Comparison of ENCODE assay signal across 8 mouse cellular contexts in the genomic region with DNA sequence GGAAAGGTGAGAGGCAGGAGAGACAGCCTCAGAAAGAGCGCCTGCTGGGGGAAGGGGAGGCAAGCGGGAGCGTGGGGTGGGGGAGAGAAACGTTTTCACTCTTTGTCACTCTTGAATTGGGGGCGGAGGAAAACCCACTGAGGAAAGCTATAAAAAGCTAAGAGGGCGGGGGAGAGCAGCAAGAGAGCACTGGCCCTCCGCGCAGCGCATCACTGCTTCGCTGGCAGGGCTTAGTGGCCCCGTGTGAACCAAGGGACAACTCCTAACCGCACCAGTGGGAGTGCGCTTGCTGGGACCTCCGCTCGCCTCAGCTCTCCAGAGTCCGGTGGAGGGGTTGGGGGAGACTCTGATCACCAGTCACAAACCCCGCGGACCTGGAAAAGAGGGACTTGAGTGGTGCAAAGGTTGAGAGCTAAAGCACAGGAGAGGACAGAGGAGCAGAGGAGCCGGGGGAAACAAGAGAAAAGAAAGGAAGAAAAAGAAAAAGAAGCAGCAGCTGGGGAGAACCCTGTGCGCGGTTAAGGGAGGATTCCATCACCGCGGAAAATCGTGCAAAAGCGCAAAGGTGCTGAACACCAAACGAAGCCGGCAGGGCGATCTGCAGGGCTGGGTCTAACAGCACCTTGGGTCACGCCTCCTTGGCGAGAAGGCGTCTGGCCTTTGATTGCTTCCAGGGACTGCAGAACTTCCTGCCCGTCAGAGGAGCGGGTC. TPM values are rescaled to one million over a fixed set of nuclear protein-coding genes. Genes with fewer than 3 reads are reported as not detected.
DNase-seq lines count a peak whose midpoint lies in the region; ATAC-seq lines count a peak whose summit lies in the region.

TSS of gene Dkk2 (plus strand) at position 181 of the 711 bp plus-strand sequence.

- no peaks in the 10 kb centered on the region for H3K9me3 ChIP-seq in forebrain, embryonic 16.5 days (ENCODE audit: control insufficient read depth, low read length)

- peaks cover 10% of the 10 kb centered on the region for H3K27me3 ChIP-seq in forebrain, embryonic 16.5 days (replicated peaks; ENCODE audit: control insufficient read depth, insufficient read depth, low read length)

- peaks cover 25% of the 10 kb centered on the region for H3K4me1 ChIP-seq in forebrain, embryonic 16.5 days (replicated peaks; ENCODE audit: control insufficient read depth, insufficient read depth, low read length)

- peak; percentile 45 for ATAC-seq in forebrain, embryonic 16.5 days
- peak; percentile 37; the same call in 1 of the 2 replicates for ATAC-seq in megakaryocyte progenitor cell, adult 5-6 weeks (replicated peaks; ENCODE audit: poor library complexity)

- peak; percentile 9 for DNase-seq in adrenal gland, postnatal 14 days
- no peak for DNase-seq in adrenal gland, adult 8-10 months
- DNase-seq in Muller cell, postnatal 12 days (ENCODE audit: inconsistent ontology term): peak; percentile 40
- peak; percentile 56 for DNase-seq in kidney, adult 9 months
- no peak for DNase-seq in ovary, adult 18-20 months (ENCODE audit: low spot score)
- no peak for DNase-seq in cerebellum, adult 11-12 months

- no peak within 1 kb of the TSS for H3K27ac ChIP-seq in forebrain, embryonic 16.5 days (ENCODE audit: low read length)

- H3K9ac ChIP-seq in forebrain, embryonic 16.5 days (replicated peaks; ENCODE audit: low read depth, low read length): peak within 1 kb of the TSS; percentile 33; the same call in 1 of the 2 replicates

- under 1% methylated on average over 33 of the region's 33 CpGs for WGBS in forebrain, embryonic 16.5 days

- peak within 1 kb of the TSS; percentile 46 for H3K4me3 ChIP-seq in forebrain, embryonic 16.5 days (replicated peaks; ENCODE audit: low read length)

- H3K36me3 ChIP-seq in forebrain, embryonic 16.5 days (ENCODE audit: control insufficient read depth, insufficient read depth): no peaks in the 10 kb centered on the region

- peak within 1 kb of the TSS; percentile 81 for H3K4me2 ChIP-seq in forebrain, embryonic 16.5 days (ENCODE audit: low read length)

RNA-seq across cellular contexts. Expression of gene Dkk2, which starts in this region (rescaled TPM):
- 3.5 and 4.7 TPM in 2 replicates for total RNA-seq in adrenal gland, postnatal 14 days (2021)
- total RNA-seq in adrenal gland, adult 8-10 months (2022): 1 to 10 TPM; 2.5 to 5.9 (median 4.1) TPM
- 1.5 and 1.8 TPM in 2 replicates for polyA plus RNA-seq in forebrain, embryonic 16.5 days (2015; fragmentation: Nextera tagmentation; extraction: Ambion mirVana)
- total RNA-seq in megakaryocyte progenitor cell, adult 5-6 weeks (2015): not detected in 2 replicates
- total RNA-seq in megakaryocyte progenitor cell, adult 5-6 weeks (2017): not detected in 2 replicates

Comparison
In these comparisons a context has a peak if more than half of its experiments do, and no peak if none do; other contexts are left out.
1. DNase-seq: peak in adrenal gland, postnatal 14 days (single experiment), Muller cell, postnatal 12 days (single experiment) and kidney, adult 9 months (single experiment); none in adrenal gland, adult 8-10 months (single experiment), ovary, adult 18-20 months (single experiment) and cerebellum, adult 11-12 months (single experiment).
2. Peak in ATAC-seq in megakaryocyte progenitor cell, adult 5-6 weeks; RNA of the gene not detected or under 1 TPM.